Mouse (Mus musculus) neural tube, embryonic 13.5 days (tissue): ENCODE data around the gene Mpv17. TPM values are rescaled to one million over a fixed set of nuclear protein-coding genes. Genes with fewer than 3 reads are reported as not detected.
A peak's percentile ranks its signal among the peaks of the same experiment; 100 is the strongest.

ENCODE experiments used
- ATAC-seq: fragments of 200-750 bp; cut with Nextera tagmentation; 2 replicates; pipeline ENCODE4 v1.8.0; 2017; ENCODE audit warnings: low read depth, mild to moderate bottlenecking, moderate TSS enrichment, moderate library complexity
- H3K27ac ChIP-seq: fragments of 300-500 bp; sonication (generic); replicated peaks from 2 replicates; pipeline ENCODE4 v1.5.1; 2015; ENCODE audit warnings: moderate library complexity, mild to moderate bottlenecking, inconsistent platforms
- H3K27me3 ChIP-seq: fragments of 300-500 bp; sonication (generic); 2 replicates; pipeline ENCODE4 v1.6.1; 2015; ENCODE audit warnings: mild to moderate bottlenecking, inconsistent platforms
- H3K36me3 ChIP-seq: fragments of 300-500 bp; sonication (generic); 2 replicates; pipeline ENCODE4 v1.6.1; 2015; ENCODE audit warnings: mild to moderate bottlenecking, inconsistent platforms
- H3K4me1 ChIP-seq: fragments of 300-500 bp; sonication (generic); replicated peaks from 2 replicates; pipeline ENCODE4 v1.6.1; 2015; ENCODE audit warnings: inconsistent platforms
- H3K4me2 ChIP-seq: fragments of 300-500 bp; sonication (generic); 2 replicates; pipeline ENCODE4 v1.6.1; 2015; ENCODE audit warnings: inconsistent platforms, mild to moderate bottlenecking, moderate library complexity
- H3K4me3 ChIP-seq: fragments of 300-500 bp; sonication (generic); 2 replicates; pipeline ENCODE4 v1.5.1; 2015; ENCODE audit warnings: mild to moderate bottlenecking, inconsistent platforms
- H3K9ac ChIP-seq: fragments of 300-500 bp; sonication (generic); 2 replicates; pipeline ENCODE4 v1.6.1; 2015; ENCODE audit warnings: moderate library complexity, mild to moderate bottlenecking, inconsistent platforms
- H3K9me3 ChIP-seq: fragments of 300-500 bp; sonication (generic); 2 replicates; pipeline ENCODE4 v1.6.1; 2016; ENCODE audit warnings: inconsistent platforms
- WGBS: fragments of 180-500 bp; shearing (Covaris S2); methylation state at CpG from one replicate; pipeline ENCODE4 v1.1.7; 2015; 5-methylcytosine and 5-hydroxymethylcytosine counted together
- polyA plus RNA-seq: library from polyadenylated mRNA; unstranded; fragments of >200 nt; fragmentation: Nextera tagmentation; extraction: Ambion mirVana; gene quantifications from 2 replicates; pipeline ENCODE4 v1.2.1, GENCODE M21; 2015

Mpv17 gene
- polyA plus RNA-seq, 1 experiment from 2014 or later: 55.5 TPM

GRCm38 (mm10) chr5:31179301-31179765, 25.3 kb upstream of the Mpv17 start:
- ATAC-seq: peak; percentile 77
- no peaks in the 10 kb centered on the region for H3K27me3 ChIP-seq
- peaks cover 23% of the 10 kb centered on the region for H3K4me1 ChIP-seq
- peak overlapping the region; percentile 98 for H3K27ac ChIP-seq
- H3K9ac ChIP-seq: peak overlapping the region; percentile 84
- peaks cover 7% of the 10 kb centered on the region for H3K36me3 ChIP-seq
- peak overlapping the region; percentile 98 for H3K4me2 ChIP-seq
- H3K9me3 ChIP-seq: no peaks in the 10 kb centered on the region
- 0% methylated on average over 25 of the region's 25 CpGs for WGBS
- H3K4me3 ChIP-seq: peak overlapping the region; percentile 91

DNA sequence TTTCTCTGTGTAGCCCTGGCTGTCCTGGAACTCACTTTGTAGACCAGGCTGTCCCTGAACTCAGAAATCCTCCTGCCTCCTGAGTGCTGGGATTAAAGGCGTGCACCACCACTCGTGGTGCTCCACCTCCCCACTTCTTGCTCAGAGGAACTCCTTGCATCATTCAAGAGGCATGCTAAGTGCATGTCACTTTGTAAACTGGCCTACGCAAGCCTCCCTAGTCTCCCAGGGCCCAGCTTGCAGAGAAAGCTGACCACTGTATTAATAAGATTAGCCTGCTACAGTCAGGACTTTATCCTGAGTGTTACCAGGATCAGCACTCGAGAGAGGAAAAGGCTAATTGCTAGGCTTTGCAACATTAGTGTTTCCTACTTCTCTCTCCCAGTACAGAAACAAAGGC, 14.6 kb upstream of the Mpv17 start:
- no peak overlapping the region for H3K9ac ChIP-seq
- no peak overlapping the region for H3K27ac ChIP-seq
- no peaks in the 10 kb centered on the region for H3K27me3 ChIP-seq
- no peaks in the 10 kb centered on the region for H3K4me1 ChIP-seq
- ATAC-seq: no peak
- no peak overlapping the region for H3K4me3 ChIP-seq
- H3K9me3 ChIP-seq: no peaks in the 10 kb centered on the region
- no peak overlapping the region for H3K4me2 ChIP-seq
- H3K36me3 ChIP-seq: peaks cover 96% of the 10 kb centered on the region
- 92% methylated on average over 4 of the region's 4 CpGs for WGBS

GRCm38 (mm10) chr5:31164878-31165277, 10.8 kb upstream of the Mpv17 start:
- Histone ChIP-seq H3K27ac (no peak overlapping the region), H3K9ac (no peak overlapping the region), H3K4me3 (no peak overlapping the region), H3K4me2 (no peak overlapping the region), H3K36me3 (peaks cover 97% of the 10 kb centered on the region), H3K4me1 (no peaks in the 10 kb centered on the region), H3K27me3 (no peaks in the 10 kb centered on the region), H3K9me3 (no peaks in the 10 kb centered on the region)
- 95% methylated on average over 1 of the region's 1 CpGs for WGBS
- ATAC-seq: no peak

DNA sequence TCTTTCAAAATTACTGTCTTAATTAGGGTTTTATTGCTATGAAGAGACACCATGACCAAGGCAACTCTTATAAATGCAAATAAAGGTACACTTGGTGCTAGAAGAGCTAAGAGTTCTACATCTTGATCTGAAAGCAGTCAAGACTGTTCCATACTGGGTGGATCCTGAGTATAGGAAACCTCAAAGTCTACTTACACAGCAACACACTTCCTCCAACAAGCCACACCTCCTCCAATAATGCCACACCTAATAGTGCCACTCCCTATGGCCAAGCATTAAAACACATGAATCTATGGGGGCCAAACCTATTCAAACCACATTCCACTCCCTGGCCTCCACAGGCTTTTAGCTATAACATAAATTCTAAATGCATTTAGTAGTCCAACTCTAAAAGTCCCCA, 8.4 kb upstream of the Mpv17 start:
- no peaks in the 10 kb centered on the region for H3K9me3 ChIP-seq
- H3K36me3 ChIP-seq: peaks cover 97% of the 10 kb centered on the region
- H3K27me3 ChIP-seq: no peaks in the 10 kb centered on the region
- H3K9ac ChIP-seq: no peak overlapping the region
- no peak overlapping the region for H3K4me2 ChIP-seq
- ATAC-seq: no peak
- no peaks in the 10 kb centered on the region for H3K4me1 ChIP-seq
- no peak overlapping the region for H3K4me3 ChIP-seq
- no peak overlapping the region for H3K27ac ChIP-seq

- Histone ChIP-seq H3K27ac (peak overlapping the region; percentile 75; the same call in 1 of the 2 replicates), H3K4me1 (peaks cover 18% of the 10 kb centered on the region), H3K27me3 (no peaks in the 10 kb centered on the region), H3K9ac (peak overlapping the region; percentile 83), H3K9me3 (no peaks in the 10 kb centered on the region), H3K4me3 (peak overlapping the region; percentile 67), H3K4me2 (peak overlapping the region; percentile 86), H3K36me3 (peaks cover 30% of the 10 kb centered on the region)
- WGBS: 36% methylated on average over 6 of the region's 6 CpGs
- ATAC-seq: peak; percentile 30; the same call in 1 of the 2 replicates
Measured at GRCm38 (mm10) chr5:31153516-31154151, 417 bp downstream of the Mpv17 start.

- ATAC-seq: no peak
- Histone ChIP-seq H3K9ac (no peak overlapping the region), H3K4me2 (no peak overlapping the region), H3K27me3 (no peaks in the 10 kb centered on the region), H3K4me3 (no peak overlapping the region), H3K27ac (no peak overlapping the region), H3K9me3 (no peaks in the 10 kb centered on the region), H3K4me1 (peaks cover 18% of the 10 kb centered on the region), H3K36me3 (peaks cover 23% of the 10 kb centered on the region)
- WGBS: 92% methylated on average over 3 of the region's 3 CpGs
Measured at GRCm38 (mm10) chr5:31151746-31152145, 2.3 kb downstream of the Mpv17 start.

DNA sequence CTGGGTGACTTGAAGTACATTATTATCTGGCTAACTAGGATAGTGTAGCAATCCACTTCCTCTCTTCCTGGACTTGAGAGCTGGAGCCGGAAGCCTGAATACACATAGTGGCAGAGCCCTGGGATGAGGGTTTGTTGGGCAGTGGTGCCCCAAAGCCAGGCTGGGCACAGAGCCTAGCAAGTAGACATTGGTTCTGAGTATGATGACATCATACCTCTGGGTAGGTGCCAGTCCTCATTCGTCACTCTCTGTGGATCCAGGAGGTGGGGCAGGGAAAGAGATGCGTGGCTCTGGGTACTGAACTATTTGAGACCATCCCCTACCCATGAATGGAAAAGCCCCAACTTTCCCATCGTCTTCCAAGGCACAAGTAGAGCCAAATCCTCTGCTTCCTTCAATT, 4.3 kb downstream of the Mpv17 start:
- Histone ChIP-seq H3K9me3 (no peaks in the 10 kb centered on the region), H3K36me3 (peaks cover 24% of the 10 kb centered on the region), H3K4me3 (no peak overlapping the region), H3K27ac (no peak overlapping the region), H3K9ac (no peak overlapping the region), H3K27me3 (no peaks in the 10 kb centered on the region), H3K4me2 (no peak overlapping the region), H3K4me1 (peaks cover 14% of the 10 kb centered on the region)
- 89% methylated on average over 4 of the region's 4 CpGs for WGBS
- ATAC-seq: no peak

DNA sequence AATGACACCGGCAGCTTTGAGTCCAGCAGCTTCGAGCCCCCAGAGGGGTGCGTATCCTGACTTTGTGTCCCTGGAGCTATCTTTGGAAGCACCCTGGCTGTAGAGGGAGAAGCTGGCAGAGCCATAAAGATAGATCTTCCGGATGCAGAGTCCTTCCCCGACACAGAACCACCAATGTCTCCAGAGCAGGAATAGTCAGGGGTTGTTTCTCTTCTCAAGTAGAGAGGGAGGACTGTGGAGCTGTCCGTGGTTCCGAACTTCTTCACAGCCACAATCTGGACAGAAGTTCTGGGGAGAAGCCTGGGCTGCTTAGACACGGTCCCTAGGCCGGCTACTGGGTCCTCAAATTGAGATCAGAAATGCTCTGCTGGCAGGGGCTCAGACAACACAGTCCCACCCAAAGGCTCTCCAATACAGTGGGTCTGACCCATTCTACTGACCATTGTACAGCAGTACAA, 15.1 kb downstream of the Mpv17 start:
- peaks cover 65% of the 10 kb centered on the region for H3K27me3 ChIP-seq
- ATAC-seq: peak; percentile 66; the same call in 1 of the 2 replicates
- H3K27ac ChIP-seq: no peak overlapping the region
- peaks cover 24% of the 10 kb centered on the region for H3K4me1 ChIP-seq
- peak overlapping the region; percentile 30 for H3K4me3 ChIP-seq
- H3K9me3 ChIP-seq: no peaks in the 10 kb centered on the region
- H3K36me3 ChIP-seq: peaks cover 18% of the 10 kb centered on the region
- no peak overlapping the region for H3K9ac ChIP-seq
- peak overlapping the region; percentile 53 for H3K4me2 ChIP-seq
- WGBS: 14% methylated on average over 9 of the region's 9 CpGs

DNA sequence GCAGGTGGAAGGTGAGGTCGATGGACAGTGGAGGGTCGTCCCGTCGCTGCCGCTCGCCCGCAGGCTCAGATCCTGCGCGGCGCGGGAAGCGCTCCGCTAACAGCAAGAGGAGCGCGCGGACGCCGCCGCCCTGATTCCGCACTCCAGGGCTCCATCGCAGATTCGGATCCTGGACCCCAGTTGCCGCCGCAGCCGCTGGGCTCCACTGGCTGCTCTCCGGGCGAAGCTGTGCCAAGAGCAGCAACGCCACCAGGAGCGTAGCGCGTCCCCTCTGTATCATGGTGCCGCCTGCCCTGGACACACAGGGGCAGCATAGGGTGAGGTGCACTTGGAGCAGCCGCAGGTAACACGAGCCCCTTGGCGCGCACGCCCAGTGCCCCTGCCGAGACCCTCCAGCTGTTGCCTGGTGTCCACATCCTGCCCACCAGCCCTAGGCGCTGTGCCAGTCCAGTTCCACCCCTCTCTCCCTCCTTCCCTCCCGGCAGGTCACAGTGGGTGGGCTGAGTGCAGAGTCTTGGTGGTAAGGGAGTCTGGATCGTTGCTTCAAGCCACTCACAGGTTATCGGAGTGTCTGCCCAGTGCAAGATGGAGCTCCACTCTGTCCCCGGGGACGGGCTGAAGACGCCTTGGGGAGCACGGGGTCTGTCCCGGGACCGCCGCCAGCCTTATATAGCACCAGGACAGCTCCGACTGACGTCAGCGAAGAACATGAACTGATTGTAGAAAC, 15.6 kb downstream of the Mpv17 start, which contains the start of gene Ucn:
Ucn (minus strand) TSS at position 589 of the 727 bp plus-strand sequence.
- H3K9ac ChIP-seq: peak within 1 kb of the TSS; percentile 41; the same call in 1 of the 2 replicates
- no peak within 1 kb of the TSS for H3K27ac ChIP-seq
- H3K27me3 ChIP-seq: peaks cover 71% of the 10 kb centered on the region
- peak within 1 kb of the TSS; percentile 30 for H3K4me3 ChIP-seq
- H3K9me3 ChIP-seq: no peaks in the 10 kb centered on the region
- peaks cover 14% of the 10 kb centered on the region for H3K36me3 ChIP-seq
- H3K4me2 ChIP-seq: peak within 1 kb of the TSS; percentile 53
- WGBS: 1% methylated on average over 52 of the region's 52 CpGs
- no peak for ATAC-seq
- H3K4me1 ChIP-seq: peaks cover 24% of the 10 kb centered on the region

DNA sequence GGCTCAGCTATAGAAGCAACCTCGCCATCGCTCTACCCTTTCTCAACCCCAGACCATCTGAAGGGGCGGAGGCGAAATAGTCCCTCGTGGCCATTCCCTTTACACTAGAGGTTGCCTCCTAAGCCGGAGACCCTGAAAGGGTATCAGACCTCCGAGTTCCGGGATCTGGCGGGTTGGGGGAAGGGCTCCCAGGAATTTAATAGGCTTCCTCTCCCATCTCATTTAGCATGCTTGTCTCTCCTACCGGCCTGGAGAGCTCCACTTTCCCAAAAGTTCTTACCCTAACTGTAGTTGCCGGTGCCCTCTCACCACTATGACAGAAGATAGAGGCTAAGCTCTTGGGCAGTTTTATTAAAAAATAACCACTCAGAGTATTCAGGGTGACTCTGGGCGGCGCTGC, 16.4 kb downstream of the Mpv17 start:
- H3K4me3 ChIP-seq: peak overlapping the region; percentile 30
- H3K4me2 ChIP-seq: peak overlapping the region; percentile 53
- no peak overlapping the region for H3K27ac ChIP-seq
- H3K27me3 ChIP-seq: peaks cover 75% of the 10 kb centered on the region
- no peak for ATAC-seq
- H3K4me1 ChIP-seq: peaks cover 24% of the 10 kb centered on the region
- no peaks in the 10 kb centered on the region for H3K9me3 ChIP-seq
- H3K36me3 ChIP-seq: peaks cover 11% of the 10 kb centered on the region
- 1% methylated on average over 13 of the region's 13 CpGs for WGBS
- H3K9ac ChIP-seq: 0 out of 2 replicates have a peak overlapping the region, but pooled peaks have one; percentile 41

DNA sequence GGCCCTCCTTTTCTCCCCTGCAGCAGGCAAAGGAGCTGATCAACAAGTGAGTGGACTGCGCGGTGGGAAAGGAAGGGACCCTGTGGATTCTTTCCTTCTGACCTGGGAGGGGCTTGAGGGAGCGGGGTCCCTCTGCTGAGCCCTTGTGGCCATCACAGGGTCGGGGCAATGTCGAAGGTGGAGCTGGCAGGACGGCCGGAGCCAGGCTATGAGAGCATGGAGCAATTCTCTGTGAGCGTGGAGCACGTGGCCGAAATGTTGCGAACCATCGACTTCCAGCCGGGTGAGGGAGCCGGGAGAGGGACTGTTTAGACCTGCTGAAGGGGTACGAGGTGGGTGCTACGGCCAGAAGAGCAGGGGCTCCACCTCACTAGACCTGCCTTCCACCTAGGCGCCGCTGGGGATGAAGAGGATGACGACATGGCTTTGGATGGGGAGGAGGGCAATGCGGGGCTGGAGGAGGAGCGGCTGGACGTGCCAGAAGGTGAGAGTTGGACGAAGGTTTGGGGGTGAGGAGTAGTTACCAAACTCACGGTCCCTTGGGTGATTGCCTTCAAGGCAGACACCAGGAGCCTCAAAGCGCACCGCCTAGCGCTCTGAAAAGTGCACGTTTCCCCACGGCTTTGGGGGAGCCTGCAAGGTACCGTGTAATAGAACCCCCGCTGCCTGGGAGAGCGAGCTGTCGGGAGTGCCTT, 17.2 kb downstream of the Mpv17 start:
- Histone ChIP-seq H3K4me2 (peak overlapping the region; percentile 53), H3K4me3 (peak overlapping the region; percentile 30), H3K36me3 (peaks cover 9% of the 10 kb centered on the region), H3K27ac (no peak overlapping the region), H3K9ac (no peak overlapping the region), H3K4me1 (peaks cover 24% of the 10 kb centered on the region), H3K27me3 (peaks cover 82% of the 10 kb centered on the region), H3K9me3 (no peaks in the 10 kb centered on the region)
- ATAC-seq: no peak
- under 1% methylated on average over 33 of the region's 33 CpGs for WGBS

GRCm38 (mm10) chr5:31126050-31126449, 28.0 kb downstream of the Mpv17 start:
- Histone ChIP-seq H3K36me3 (no peaks in the 10 kb centered on the region), H3K4me2 (no peak overlapping the region), H3K4me1 (no peaks in the 10 kb centered on the region), H3K27me3 (peaks cover 3% of the 10 kb centered on the region; the same call in 1 of the 2 replicates), H3K4me3 (no peak overlapping the region), H3K9ac (no peak overlapping the region), H3K9me3 (no peaks in the 10 kb centered on the region), H3K27ac (no peak overlapping the region)
- no peak for ATAC-seq
- WGBS: 41% methylated on average over 5 of the region's 5 CpGs
